Mouse (Mus musculus) inflammation-experienced regulatory T-cells, adult 6 months (primary cell): Measurements from ENCODE around the gene Rnf222. TPM values are rescaled to one million over a fixed set of nuclear protein-coding genes. Genes with fewer than 3 reads are reported as not detected.

Experiments
- ATAC-seq: one replicate; pipeline ENCODE4 v1.8.0; 2017
- polyA plus RNA-seq, 3 experiments: library from polyadenylated mRNA; unstranded; fragments of 100-300 nt; shearing (Covaris generic); gene quantifications; one replicate each; pipeline ENCODE4 v1.2.1; 2017

Gene Rnf222
- polyA plus RNA-seq, 3 experiments from 2014 or later, result not detected

GRCm38 (mm10) chr11:68890625-68891024 lies 2.3 kb downstream of the Rnf222 start:
- ATAC-seq, result no peak

- ATAC-seq, result no peak
Measured at GRCm38 (mm10) chr11:68891823-68892222, 3.5 kb downstream of the Rnf222 start.

GRCm38 (mm10) chr11:68892233-68892832 lies 4.0 kb downstream of the Rnf222 start:
- no peak for ATAC-seq

GRCm38 (mm10) chr11:68893911-68894464 lies 5.6 kb downstream of the Rnf222 start:
- no peak for ATAC-seq

GRCm38 (mm10) chr11:68896247-68896646 lies 7.9 kb downstream of the Rnf222 start:
- no peak for ATAC-seq

GRCm38 (mm10) chr11:68897120-68897519 lies 8.8 kb downstream of the Rnf222 start:
- peak; percentile 49 for ATAC-seq

GRCm38 (mm10) chr11:68897838-68898237 lies 9.5 kb downstream of the Rnf222 start:
- no peak for ATAC-seq

- ATAC-seq, result no peak
Measured at GRCm38 (mm10) chr11:68898790-68899189, 10.4 kb downstream of the Rnf222 start.

GRCm38 (mm10) chr11:68899815-68900214 lies 11.5 kb downstream of the Rnf222 start:
- ATAC-seq, result no peak

GRCm38 (mm10) chr11:68900519-68901350 lies 12.4 kb downstream of the Rnf222 start:
- ATAC-seq, result no peak

GRCm38 (mm10) chr11:68901351-68902046 lies 13.1 kb downstream of the Rnf222 start, which contains the start of gene Rpl26:
Rpl26 (plus strand) TSS chr11:68901583.
- ATAC-seq, result peak; percentile 92

GRCm38 (mm10) chr11:68902047-68902364 lies 13.7 kb downstream of the Rnf222 start:
- ATAC-seq, result no peak

- ATAC-seq, result no peak
Measured at GRCm38 (mm10) chr11:68902367-68902766, 14.0 kb downstream of the Rnf222 start.

- no peak for ATAC-seq
Measured at GRCm38 (mm10) chr11:68902823-68903222, 14.5 kb downstream of the Rnf222 start.

GRCm38 (mm10) chr11:68903775-68904174 lies 15.4 kb downstream of the Rnf222 start:
- ATAC-seq, result no peak

- ATAC-seq, result no peak
Measured at GRCm38 (mm10) chr11:68904375-68905137, 16.2 kb downstream of the Rnf222 start.

GRCm38 (mm10) chr11:68905138-68905531 lies 16.8 kb downstream of the Rnf222 start:
- ATAC-seq, result no peak

- no peak for ATAC-seq
Measured at GRCm38 (mm10) chr11:68905665-68906460, 17.5 kb downstream of the Rnf222 start.

- no peak for ATAC-seq
Measured at GRCm38 (mm10) chr11:68906461-68906790, 18.1 kb downstream of the Rnf222 start.

- no peak for ATAC-seq
Measured at GRCm38 (mm10) chr11:68907251-68907650, 18.9 kb downstream of the Rnf222 start.

GRCm38 (mm10) chr11:68908846-68909503 lies 20.6 kb downstream of the Rnf222 start:
- ATAC-seq, result no peak
